Mouse (Mus musculus) lung, embryonic 15.5 days (tissue): ENCODE data around the gene Soat1. TPM values are rescaled to one million over a fixed set of nuclear protein-coding genes. Genes with fewer than 3 reads are reported as not detected.

ENCODE experiments used
- ATAC-seq: fragments of 200-750 bp; cut with Nextera tagmentation; 2 replicates; pipeline ENCODE4 v1.8.0; 2017; ENCODE audit warnings: moderate number of reproducible peaks, borderline replicate concordance; ENCODE audit not compliant: low FRiP score, low TSS enrichment; ENCODE audit errors: extremely low read depth
- H3K27ac ChIP-seq: fragments of 300-500 bp; sonication (generic); 2 replicates; pipeline ENCODE4 v1.5.1; 2015; ENCODE audit warnings: moderate library complexity, mild to moderate bottlenecking, inconsistent platforms
- H3K27me3 ChIP-seq: fragments of 300-500 bp; sonication (generic); 2 replicates; pipeline ENCODE4 v1.6.1; 2015; ENCODE audit warnings: inconsistent platforms
- H3K36me3 ChIP-seq: fragments of 300-500 bp; sonication (generic); 2 replicates; pipeline ENCODE4 v1.6.1; 2015; ENCODE audit warnings: inconsistent platforms
- H3K4me1 ChIP-seq: fragments of 300-500 bp; sonication (generic); 2 replicates; pipeline ENCODE4 v1.6.1; 2015; ENCODE audit warnings: inconsistent platforms
- H3K4me2 ChIP-seq: fragments of 300-500 bp; sonication (generic); 2 replicates; pipeline ENCODE4 v1.6.1; 2015; ENCODE audit warnings: inconsistent platforms, mild to moderate bottlenecking, moderate library complexity
- H3K4me3 ChIP-seq: fragments of 300-500 bp; sonication (generic); 2 replicates; pipeline ENCODE4 v1.5.1; 2015; ENCODE audit warnings: mild to moderate bottlenecking, inconsistent platforms
- H3K9ac ChIP-seq: fragments of 300-500 bp; sonication (generic); 2 replicates; pipeline ENCODE4 v1.6.1; 2015; ENCODE audit warnings: inconsistent platforms
- H3K9me3 ChIP-seq: fragments of 300-500 bp; sonication (generic); 2 replicates; pipeline ENCODE4 v1.6.1; 2016; ENCODE audit warnings: inconsistent platforms
- WGBS: fragments of 180-500 bp; shearing (Covaris S2); methylation state at CpG from one replicate; pipeline ENCODE4 v1.1.7; 2015; 5-methylcytosine and 5-hydroxymethylcytosine counted together
- polyA plus RNA-seq: library from polyadenylated mRNA; unstranded; fragments of >200 nt; fragmentation: Nextera tagmentation; extraction: Ambion mirVana; gene quantifications from 2 replicates; pipeline ENCODE4 v1.2.1, GENCODE M21; 2015

Soat1 gene
- polyA plus RNA-seq, 1 experiment from 2014 or later: 37.0 TPM

GRCm38 (mm10) chr1:156449089-156449488, 25.0 kb downstream of the Soat1 start:
- Histone ChIP-seq H3K4me3 (no peak overlapping the region), H3K9ac (no peak overlapping the region), H3K36me3 (0 out of 2 replicates have a peak, but pooled peaks cover 3% of the 10 kb centered on the region), H3K27ac (no peak overlapping the region), H3K4me2 (no peak overlapping the region), H3K9me3 (no peaks in the 10 kb centered on the region), H3K27me3 (no peaks in the 10 kb centered on the region), H3K4me1 (no peaks in the 10 kb centered on the region)
- ATAC-seq: no peak
- WGBS: 84% methylated on average over 7 of the region's 7 CpGs

- Histone ChIP-seq H3K27ac (no peak overlapping the region), H3K9me3 (no peaks in the 10 kb centered on the region), H3K4me3 (no peak overlapping the region), H3K27me3 (no peaks in the 10 kb centered on the region), H3K9ac (no peak overlapping the region), H3K4me1 (no peaks in the 10 kb centered on the region), H3K36me3 (peaks cover 13% of the 10 kb centered on the region), H3K4me2 (no peak overlapping the region)
- 84% methylated on average over 1 of the region's 1 CpGs for WGBS
- no peak for ATAC-seq
These were observed 29.1 kb downstream of the Soat1 start for GRCm38 (mm10) chr1:156445049-156445448.

- H3K4me2 ChIP-seq: no peak overlapping the region
- H3K4me3 ChIP-seq: no peak overlapping the region
- WGBS: 74% methylated on average over 6 of the region's 6 CpGs
- no peaks in the 10 kb centered on the region for H3K27me3 ChIP-seq
- no peak for ATAC-seq
- H3K27ac ChIP-seq: no peak overlapping the region
- H3K9ac ChIP-seq: no peak overlapping the region
- no peaks in the 10 kb centered on the region for H3K4me1 ChIP-seq
- peaks cover 32% of the 10 kb centered on the region for H3K36me3 ChIP-seq
- H3K9me3 ChIP-seq: no peaks in the 10 kb centered on the region
These were observed 31.4 kb downstream of the Soat1 start for GRCm38 (mm10) chr1:156442776-156443175.

- Histone ChIP-seq H3K27ac (no peak overlapping the region), H3K4me1 (no peaks in the 10 kb centered on the region), H3K36me3 (peaks cover 37% of the 10 kb centered on the region), H3K9ac (no peak overlapping the region), H3K27me3 (no peaks in the 10 kb centered on the region), H3K9me3 (no peaks in the 10 kb centered on the region), H3K4me3 (no peak overlapping the region), H3K4me2 (no peak overlapping the region)
- no peak for ATAC-seq
- WGBS: 88% methylated on average over 12 of the region's 12 CpGs
These were observed 31.9 kb downstream of the Soat1 start for GRCm38 (mm10) chr1:156442266-156442665.

GRCm38 (mm10) chr1:156437726-156438125, 36.4 kb downstream of the Soat1 start:
- Histone ChIP-seq H3K4me3 (no peak overlapping the region), H3K27ac (no peak overlapping the region), H3K4me1 (no peaks in the 10 kb centered on the region), H3K9ac (no peak overlapping the region), H3K36me3 (peaks cover 51% of the 10 kb centered on the region), H3K4me2 (no peak overlapping the region), H3K9me3 (no peaks in the 10 kb centered on the region), H3K27me3 (no peaks in the 10 kb centered on the region)
- WGBS: 83% methylated on average over 5 of the region's 5 CpGs
- no peak for ATAC-seq

GRCm38 (mm10) chr1:156437016-156437708, 37.0 kb downstream of the Soat1 start:
- WGBS: 88% methylated on average over 8 of the region's 8 CpGs
- no peak for ATAC-seq

GRCm38 (mm10) chr1:156433497-156433896, 40.6 kb downstream of the Soat1 start:
- WGBS: 92% methylated on average over 3 of the region's 3 CpGs
- H3K27ac ChIP-seq: no peak overlapping the region
- H3K9me3 ChIP-seq: no peaks in the 10 kb centered on the region
- no peak overlapping the region for H3K9ac ChIP-seq
- no peaks in the 10 kb centered on the region for H3K4me1 ChIP-seq
- no peaks in the 10 kb centered on the region for H3K27me3 ChIP-seq
- ATAC-seq: no peak
- no peak overlapping the region for H3K4me2 ChIP-seq
- peaks cover 43% of the 10 kb centered on the region for H3K36me3 ChIP-seq
- H3K4me3 ChIP-seq: no peak overlapping the region

More at GRCm38 (mm10) chr1:156437016-156437708, 37.0 kb downstream of the Soat1 start:
- H3K9ac ChIP-seq: no peak overlapping the region
- H3K9me3 ChIP-seq: no peaks in the 10 kb centered on the region
- H3K36me3 ChIP-seq: peaks cover 56% of the 10 kb centered on the region
- H3K27me3 ChIP-seq: no peaks in the 10 kb centered on the region
- no peak overlapping the region for H3K4me3 ChIP-seq
- no peak overlapping the region for H3K27ac ChIP-seq
- no peak overlapping the region for H3K4me2 ChIP-seq
- no peaks in the 10 kb centered on the region for H3K4me1 ChIP-seq

- WGBS: 68% methylated on average over 10 of the region's 10 CpGs
- H3K36me3 ChIP-seq: peaks cover 35% of the 10 kb centered on the region
- H3K4me1 ChIP-seq: no peaks in the 10 kb centered on the region
- no peaks in the 10 kb centered on the region for H3K27me3 ChIP-seq
- H3K4me3 ChIP-seq: no peak overlapping the region
- H3K4me2 ChIP-seq: no peak overlapping the region
- ATAC-seq: no peak
- no peaks in the 10 kb centered on the region for H3K9me3 ChIP-seq
- H3K27ac ChIP-seq: no peak overlapping the region
- H3K9ac ChIP-seq: no peak overlapping the region
These were observed 41.6 kb downstream of the Soat1 start for GRCm38 (mm10) chr1:156432498-156432897.

- H3K27me3 ChIP-seq: no peaks in the 10 kb centered on the region
- H3K36me3 ChIP-seq: peaks cover 15% of the 10 kb centered on the region
- H3K9me3 ChIP-seq: no peaks in the 10 kb centered on the region
- H3K9ac ChIP-seq: no peak overlapping the region
- H3K27ac ChIP-seq: no peak overlapping the region
- no peak overlapping the region for H3K4me3 ChIP-seq
- ATAC-seq: no peak
- 88% methylated on average over 6 of the region's 6 CpGs for WGBS
- no peak overlapping the region for H3K4me2 ChIP-seq
- H3K4me1 ChIP-seq: no peaks in the 10 kb centered on the region
These were observed 45.7 kb downstream of the Soat1 start for GRCm38 (mm10) chr1:156428434-156428833.

- Histone ChIP-seq H3K27me3 (no peaks in the 10 kb centered on the region), H3K9me3 (no peaks in the 10 kb centered on the region), H3K36me3 (no peaks in the 10 kb centered on the region; the same call in none of the 2 replicates), H3K4me1 (peaks cover 5% of the 10 kb centered on the region; the same call in 1 of the 2 replicates), H3K9ac (no peak overlapping the region), H3K27ac (no peak overlapping the region), H3K4me2 (no peak overlapping the region), H3K4me3 (no peak overlapping the region)
- 91% methylated on average over 4 of the region's 4 CpGs for WGBS
- ATAC-seq: no peak
These were observed 48.4 kb downstream of the Soat1 start for GRCm38 (mm10) chr1:156425746-156426145.

- no peaks in the 10 kb centered on the region for H3K9me3 ChIP-seq
- ATAC-seq: no peak
- H3K36me3 ChIP-seq: no peaks in the 10 kb centered on the region; the same call in 1 of the 2 replicates
- H3K4me1 ChIP-seq: peaks cover 5% of the 10 kb centered on the region; the same call in 1 of the 2 replicates
- H3K27me3 ChIP-seq: no peaks in the 10 kb centered on the region
- H3K4me3 ChIP-seq: no peak overlapping the region
- no peak overlapping the region for H3K9ac ChIP-seq
- H3K27ac ChIP-seq: no peak overlapping the region
- 90% methylated on average over 3 of the region's 3 CpGs for WGBS
- no peak overlapping the region for H3K4me2 ChIP-seq
These were observed 50.1 kb downstream of the Soat1 start for GRCm38 (mm10) chr1:156424054-156424453.

GRCm38 (mm10) chr1:156423493-156423892, 50.6 kb downstream of the Soat1 start:
- H3K4me3 ChIP-seq: no peak overlapping the region
- 83% methylated on average over 6 of the region's 6 CpGs for WGBS
- no peak for ATAC-seq
- H3K4me2 ChIP-seq: no peak overlapping the region
- no peaks in the 10 kb centered on the region for H3K36me3 ChIP-seq
- no peaks in the 10 kb centered on the region for H3K9me3 ChIP-seq
- no peaks in the 10 kb centered on the region for H3K27me3 ChIP-seq
- no peak overlapping the region for H3K9ac ChIP-seq
- H3K4me1 ChIP-seq: peaks cover 5% of the 10 kb centered on the region; the same call in 1 of the 2 replicates
- H3K27ac ChIP-seq: no peak overlapping the region
